ENCODE assay signal across 26 mouse cellular contexts in the genomic region with DNA sequence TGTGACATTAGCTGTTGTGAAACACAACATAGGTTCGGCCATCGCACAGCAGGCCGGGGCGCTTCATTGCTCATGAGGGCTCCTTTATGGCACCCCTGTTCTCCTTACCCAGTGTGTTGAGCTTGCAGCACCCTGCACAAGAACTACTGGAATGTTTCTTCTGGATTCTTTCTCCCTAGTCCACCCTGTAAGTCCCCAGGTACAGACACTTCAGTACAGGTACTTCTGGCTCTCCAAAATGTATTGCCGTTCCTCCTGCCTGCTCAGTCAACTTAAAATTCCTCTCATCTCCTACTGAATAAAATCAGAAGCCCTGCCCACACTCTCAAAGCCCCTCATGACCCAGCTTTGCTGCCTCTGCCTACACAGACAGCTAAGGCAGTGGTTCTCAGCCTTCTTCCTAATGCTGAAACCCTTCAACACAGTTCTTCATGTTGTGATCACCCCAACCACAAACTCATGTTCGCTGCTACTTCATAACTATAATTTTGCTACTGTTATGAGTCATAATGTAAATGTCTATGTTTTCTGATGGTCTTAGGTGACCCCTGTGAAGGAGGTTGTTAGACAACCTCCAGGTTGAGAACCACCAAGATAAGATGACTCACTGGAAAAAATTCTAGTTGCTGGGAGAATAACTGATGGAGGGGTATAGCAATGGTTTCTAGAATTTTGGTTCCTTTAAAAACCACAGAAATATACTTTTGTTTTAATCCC. TPM values are rescaled to one million over a fixed set of nuclear protein-coding genes. Genes with fewer than 3 reads are reported as not detected.
DNase-seq lines count a peak whose midpoint lies in the region; ATAC-seq and TF ChIP-seq lines count a peak whose summit lies in the region.
"Had no signal": no experiment of that assay in that cellular context is flagged by ENCODE, and none has a peak within 500 bp of the region (broad histone marks: within the 10 kb centered on the region; RNA-seq: fewer than 3 reads in every experiment).

No protein-coding gene starts in this region.

- H3K4me3 ChIP-seq in liver, adult 2 months (ENCODE audit: insufficient read depth, low read depth, low read length) = no peak overlapping the region
- H3K4me3 ChIP-seq in liver, embryonic 12.5 days = no peak overlapping the region
- H3K4me3 ChIP-seq in stomach, postnatal 0 days (ENCODE audit: low read depth, low read length) = no peak overlapping the region
- H3K4me3 ChIP-seq in heart, adult 2 months = no peak overlapping the region
- H3K4me3 ChIP-seq: forebrain, embryonic 10.5 days; hindbrain, embryonic 10.5 days; liver, embryonic 13.5 days; midbrain, embryonic 13.5 days; neural tube, embryonic 12.5 days had no signal

- H3K9ac ChIP-seq in liver, adult 2 months (ENCODE audit: low read depth, low read length) = peak overlapping the region; percentile 73
- no peak overlapping the region for H3K9ac ChIP-seq in liver, embryonic 12.5 days
- no peak overlapping the region for H3K9ac ChIP-seq in stomach, postnatal 0 days (ENCODE audit: low read length)
- H3K9ac ChIP-seq in heart, adult 2 months (ENCODE audit: low read depth, low read length) = no peak overlapping the region
- H3K9ac ChIP-seq: liver, embryonic 13.5 days; midbrain, embryonic 13.5 days; neural tube, embryonic 12.5 days had no signal

- DNase-seq in liver, adult 2 months (ENCODE audit: extremely low read depth, low read depth, low spot score) = no peak
- DNase-seq in lung, adult 18-20 months = peak; percentile 20 to 53
- peak; percentile 9 for DNase-seq in lung, postnatal 14 days
- DNase-seq in stomach, postnatal 0 days (ENCODE audit: low spot score) = no peak
- DNase-seq in Muller cell, postnatal 12 days (ENCODE audit: inconsistent ontology term) = no peak
- DNase-seq in retina, embryonic 14.5 days (ENCODE audit: low spot score) = no peak
- DNase-seq in heart, adult 2 months = no peak
- DNase-seq: adrenal gland, postnatal 36 days; cerebellum, adult 11 months; cerebellum, adult 9-11 months; gastrocnemius, postnatal 10 days; kidney, adult 11 months; liver, embryonic 13.5 days; retina, postnatal 1 day; right cerebral cortex, postnatal 25 days; thymus, adult 18-20 months; thymus, postnatal 36 days had no signal

- peaks cover 16% of the 10 kb centered on the region for H3K4me1 ChIP-seq in liver, adult 2 months (ENCODE audit: control insufficient read depth, insufficient read depth, low read length)
- H3K4me1 ChIP-seq in liver, embryonic 12.5 days = peaks cover 34% of the 10 kb centered on the region
- H3K4me1 ChIP-seq in stomach, postnatal 0 days (replicated peaks; ENCODE audit: control insufficient read depth, insufficient read depth) = peaks cover 4% of the 10 kb centered on the region
- peaks cover 6% of the 10 kb centered on the region for H3K4me1 ChIP-seq in heart, adult 2 months (ENCODE audit: control insufficient read depth, insufficient read depth, low read length)

- intact Hi-C loops in heart, adult 2 months (cut with DNase I) = loop anchor here (5.0 kb wide), 2 partner anchors 143 to 242 kb away; a partner anchor contains a TSS

- no peak for ATAC-seq in liver, embryonic 12.5 days
- ATAC-seq in stomach, postnatal 0 days (ENCODE audit: low FRiP score, low TSS enrichment) = no peak
- ATAC-seq: forebrain, embryonic 16.5 days; hindbrain, embryonic 16.5 days; midbrain, embryonic 13.5 days had no signal

- WGBS in liver, adult 2 months = 31% methylated on average over 6 of the region's 6 CpGs
- WGBS in liver, embryonic 12.5 days (ENCODE audit: insufficient replicate concordance) = 78% methylated on average over 6 of the region's 6 CpGs
- WGBS in stomach, postnatal 0 days = 84% methylated on average over 6 of the region's 6 CpGs
- 83% methylated on average over 6 of the region's 6 CpGs for WGBS in heart, adult 2 months

- TF ChIP-seq POLR2A in liver, adult 2 months (IDR thresholded peaks at IDR 0.05; ENCODE audit: extremely low read depth, insufficient read depth, low read length) = no peak
- TF ChIP-seq POLR2A in heart, adult 2 months (IDR thresholded peaks at IDR 0.05; ENCODE audit: insufficient read depth, low read depth, low read length) = no peak

- peak overlapping the region; percentile 98 for H3K27ac ChIP-seq in liver, adult 2 months (replicated peaks; ENCODE audit: insufficient read depth, low read depth, low read length)
- no peak overlapping the region for H3K27ac ChIP-seq in liver, embryonic 12.5 days
- H3K27ac ChIP-seq in stomach, postnatal 0 days (replicated peaks) = peak overlapping the region; percentile 63
- no peak overlapping the region for H3K27ac ChIP-seq in heart, adult 2 months
- H3K27ac ChIP-seq: forebrain, embryonic 10.5 days; hindbrain, embryonic 10.5 days; kidney, postnatal 0 days; liver, embryonic 13.5 days; midbrain, embryonic 13.5 days; neural tube, embryonic 12.5 days had no signal

- no peak for TF ChIP-seq CTCF in liver, adult 2 months (IDR thresholded peaks at IDR 0.05; ENCODE audit: low read depth, low read length)
- TF ChIP-seq CTCF in stomach, postnatal 0 days (IDR thresholded peaks at IDR 0.05; ENCODE audit: low read depth) = no peak
- no peak for TF ChIP-seq CTCF in heart, adult 2 months (IDR thresholded peaks at IDR 0.05)

- peaks cover 10% of the 10 kb centered on the region for H3K79me2 ChIP-seq in liver, adult 2 months (ENCODE audit: control insufficient read depth, insufficient read depth, low read length)
- H3K79me2 ChIP-seq in heart, adult 2 months (replicated peaks; ENCODE audit: control insufficient read depth, insufficient read depth, low read length) = peaks cover 2% of the 10 kb centered on the region; the same call in 1 of the 2 replicates

- H3K27me3 ChIP-seq in liver, adult 2 months (ENCODE audit: control insufficient read depth, insufficient read depth, low read length) = no peaks in the 10 kb centered on the region
- H3K27me3 ChIP-seq in liver, embryonic 12.5 days (replicated peaks) = peaks cover 13% of the 10 kb centered on the region
- no peaks in the 10 kb centered on the region for H3K27me3 ChIP-seq in stomach, postnatal 0 days (ENCODE audit: control insufficient read depth, insufficient read depth, low read length)
- no peaks in the 10 kb centered on the region for H3K27me3 ChIP-seq in heart, adult 2 months (ENCODE audit: control insufficient read depth, insufficient read depth, low read length)
- H3K27me3 ChIP-seq: neural tube, embryonic 12.5 days had no signal

- no peaks in the 10 kb centered on the region for H3K9me3 ChIP-seq in liver, embryonic 12.5 days (replicated peaks)
- no peaks in the 10 kb centered on the region for H3K9me3 ChIP-seq in stomach, postnatal 0 days (ENCODE audit: control insufficient read depth, low read length)
- H3K9me3 ChIP-seq: forebrain, embryonic 10.5 days; hindbrain, embryonic 10.5 days; liver, embryonic 13.5 days; midbrain, embryonic 13.5 days; neural tube, embryonic 12.5 days had no signal

- H3K36me3 ChIP-seq in liver, adult 2 months (ENCODE audit: control insufficient read depth, insufficient read depth, low read length) = no peaks in the 10 kb centered on the region
- no peaks in the 10 kb centered on the region for H3K36me3 ChIP-seq in liver, embryonic 12.5 days
- no peaks in the 10 kb centered on the region for H3K36me3 ChIP-seq in stomach, postnatal 0 days (ENCODE audit: control insufficient read depth, insufficient read depth, low read length)
- H3K36me3 ChIP-seq in heart, adult 2 months (ENCODE audit: control insufficient read depth, insufficient read depth, low read length) = peaks cover 4% of the 10 kb centered on the region; the same call in 1 of the 2 replicates
- H3K36me3 ChIP-seq: forebrain, embryonic 10.5 days; hindbrain, embryonic 10.5 days; liver, embryonic 13.5 days; midbrain, embryonic 13.5 days; neural tube, embryonic 12.5 days had no signal

- no peak for TF ChIP-seq EP300 in stomach, postnatal 0 days (optimal IDR thresholded peaks at IDR 0.05)
- no peak for TF ChIP-seq EP300 in heart, adult 2 months (IDR thresholded peaks at IDR 0.05; ENCODE audit: insufficient read depth, low read depth, low read length)

- H3K4me2 ChIP-seq in liver, embryonic 12.5 days = no peak overlapping the region
- H3K4me2 ChIP-seq in stomach, postnatal 0 days (replicated peaks; ENCODE audit: low read depth) = no peak overlapping the region
- H3K4me2 ChIP-seq: heart, embryonic 11.5 days; liver, embryonic 13.5 days; midbrain, embryonic 13.5 days; neural tube, embryonic 12.5 days had no signal

RNA-seq across cellular contexts. Expression of a gene that starts 3.3 kb away (rescaled TPM):
- total RNA-seq in liver, adult 2 months (2014; rRNA removed) = 45.1 and 51.1 TPM in 2 replicates
- polyA plus RNA-seq in liver, adult 2 months (2012; rRNA removed) = 30.6 and 35.3 TPM in 2 replicates
- 9.9 and 11.0 TPM in 2 replicates for polyA plus RNA-seq in liver, embryonic 12.5 days (2016; fragmentation: Nextera tagmentation; extraction: Ambion mirVana)
- polyA plus RNA-seq in stomach, postnatal 0 days (2015; fragmentation: Nextera tagmentation; extraction: Ambion mirVana) = 8.3 and 8.4 TPM in 2 replicates
- total RNA-seq in heart, adult 2 months (2021) = 10 to 100 TPM; 15.3 to 16.6 TPM
- 9.3 and 12.3 TPM in 2 replicates for polyA plus RNA-seq in heart, adult 2 months (2012; rRNA removed)

RNA-seq across cellular contexts. Expression of a gene that starts 3.4 kb away (rescaled TPM):
- total RNA-seq in liver, adult 2 months (2014; rRNA removed) = 257 and 370 TPM in 2 replicates
- polyA plus RNA-seq in liver, adult 2 months (2012; rRNA removed) = 61.0 and 75.6 TPM in 2 replicates
- 84.8 and 88.7 TPM in 2 replicates for polyA plus RNA-seq in liver, embryonic 12.5 days (2016; fragmentation: Nextera tagmentation; extraction: Ambion mirVana)
- 168 and 169 TPM in 2 replicates for polyA plus RNA-seq in stomach, postnatal 0 days (2015; fragmentation: Nextera tagmentation; extraction: Ambion mirVana)
- 100 to 1,000 TPM; 123 to 149 TPM for total RNA-seq in heart, adult 2 months (2021)
- polyA plus RNA-seq in heart, adult 2 months (2012; rRNA removed) = 64.2 and 131 TPM in 2 replicates

Comparison
In these comparisons a context has a peak if more than half of its experiments do, and no peak if none do; other contexts are left out.
1. H3K27ac ChIP-seq: peak in liver, adult 2 months (single experiment) and stomach, postnatal 0 days (single experiment); none in liver, embryonic 12.5 days (single experiment) and heart, adult 2 months (single experiment).
2. DNase-seq: peak in lung, adult 18-20 months (2 of 2) and lung, postnatal 14 days (single experiment); none in liver, adult 2 months (single experiment), stomach, postnatal 0 days (single experiment), Muller cell, postnatal 12 days (single experiment), retina, embryonic 14.5 days (single experiment) and heart, adult 2 months (0 of 2).